Comparison of ENCODE assay signal across 18 mouse cellular contexts in the genomic region with DNA sequence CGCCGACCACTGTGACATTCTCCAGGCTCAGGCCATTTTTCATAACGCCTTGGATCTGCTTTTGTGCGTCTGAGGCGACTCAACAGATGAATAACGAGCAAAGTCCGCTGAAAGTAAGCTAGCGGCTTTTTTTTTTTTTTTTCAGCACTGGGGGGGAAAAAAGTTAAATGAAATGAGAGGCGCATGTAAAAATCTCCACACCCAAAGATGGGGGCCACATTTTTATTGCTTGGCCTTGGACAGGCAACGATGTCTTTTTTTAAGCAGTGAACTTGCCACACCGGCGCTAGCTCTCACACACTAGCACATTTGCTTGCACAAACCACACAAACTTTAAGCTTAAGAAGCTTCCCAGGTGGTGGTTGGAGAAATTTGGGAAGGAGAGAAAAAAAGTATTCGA. TPM values are rescaled to one million over a fixed set of nuclear protein-coding genes. Genes with fewer than 3 reads are reported as not detected.
DNase-seq lines count a peak whose midpoint lies in the region; ATAC-seq and TF ChIP-seq lines count a peak whose summit lies in the region.
"Had no signal": no experiment of that assay in that cellular context is flagged by ENCODE, and none has a peak within 500 bp of the region (broad histone marks: within the 10 kb centered on the region; RNA-seq: fewer than 3 reads in every experiment).

No protein-coding gene starts in this region.

- no peak for TF ChIP-seq CTCF in thymus, adult 2 months (IDR thresholded peaks at IDR 0.05; ENCODE audit: borderline replicate concordance, control insufficient read depth, extremely low read depth, insufficient read depth, low read length, poor library complexity)

- H3K4me3 ChIP-seq in forebrain, embryonic 13.5 days: peak overlapping the region; percentile 15; the same call in 1 of the 2 replicates
- peak overlapping the region; percentile 42 for H3K4me3 ChIP-seq in hindbrain, embryonic 10.5 days
- peak overlapping the region; percentile 26; the same call in 1 of the 2 replicates for H3K4me3 ChIP-seq in midbrain, embryonic 11.5 days (ENCODE audit: low read depth, low read length)
- H3K4me3 ChIP-seq in neural tube, embryonic 12.5 days: no peak overlapping the region
- H3K4me3 ChIP-seq in thymus, adult 2 months (ENCODE audit: control insufficient read depth, insufficient read depth, low read length): no peak overlapping the region
- H3K4me3 ChIP-seq: heart, embryonic 10.5 days; liver, embryonic 13.5 days had no signal

- peak overlapping the region; percentile 79 for H3K27ac ChIP-seq in forebrain, embryonic 13.5 days
- no peak overlapping the region for H3K27ac ChIP-seq in hindbrain, embryonic 10.5 days
- peak overlapping the region; percentile 25; the same call in 1 of the 2 replicates for H3K27ac ChIP-seq in midbrain, embryonic 11.5 days (ENCODE audit: low read depth, low read length)
- H3K27ac ChIP-seq in neural tube, embryonic 12.5 days: no peak overlapping the region
- no peak overlapping the region for H3K27ac ChIP-seq in thymus, adult 2 months (ENCODE audit: control insufficient read depth, insufficient read depth, low read length)
- H3K27ac ChIP-seq: heart, embryonic 10.5 days; kidney, postnatal 0 days; liver, embryonic 13.5 days had no signal

- peaks cover 89% of the 10 kb centered on the region for H3K27me3 ChIP-seq in forebrain, embryonic 13.5 days
- H3K27me3 ChIP-seq in hindbrain, embryonic 10.5 days (ENCODE audit: insufficient read depth, poor library complexity, severe bottlenecking): peaks cover 100% of the 10 kb centered on the region
- H3K27me3 ChIP-seq in midbrain, embryonic 11.5 days (ENCODE audit: control insufficient read depth, insufficient read depth, low read length): peaks cover 90% of the 10 kb centered on the region
- peaks cover 78% of the 10 kb centered on the region for H3K27me3 ChIP-seq in neural tube, embryonic 12.5 days (replicated peaks)
- peaks cover 12% of the 10 kb centered on the region for H3K27me3 ChIP-seq in thymus, adult 2 months (ENCODE audit: control insufficient read depth, insufficient read depth, low read length)

- H3K4me2 ChIP-seq in forebrain, embryonic 13.5 days: peak overlapping the region; percentile 53
- peak overlapping the region; percentile 41; the same call in 1 of the 2 replicates for H3K4me2 ChIP-seq in midbrain, embryonic 11.5 days
- peak overlapping the region; percentile 53 for H3K4me2 ChIP-seq in neural tube, embryonic 12.5 days (replicated peaks)
- H3K4me2 ChIP-seq: liver, embryonic 13.5 days had no signal

- peak overlapping the region; percentile 26; the same call in 1 of the 2 replicates for H3K9ac ChIP-seq in forebrain, embryonic 13.5 days
- H3K9ac ChIP-seq in midbrain, embryonic 11.5 days (ENCODE audit: low read length): peak overlapping the region; percentile 31; the same call in 1 of the 2 replicates
- H3K9ac ChIP-seq in neural tube, embryonic 12.5 days: no peak overlapping the region
- H3K9ac ChIP-seq: liver, embryonic 13.5 days had no signal

- ATAC-seq in forebrain, embryonic 13.5 days: no peak
- no peak for ATAC-seq in midbrain, embryonic 11.5 days (ENCODE audit: low FRiP score)
- no peak for ATAC-seq in neural tube, embryonic 12.5 days (ENCODE audit: low FRiP score, low read depth)
- no peak for ATAC-seq in monocyte, adult 5-6 weeks (replicated peaks; ENCODE audit: insufficient number of reproducible peaks, low FRiP score, low TSS enrichment, poor library complexity, severe bottlenecking)
- ATAC-seq: intestine, postnatal 0 days had no signal

- H3K9me3 ChIP-seq in forebrain, embryonic 13.5 days (replicated peaks): no peaks in the 10 kb centered on the region
- H3K9me3 ChIP-seq in hindbrain, embryonic 10.5 days: no peaks in the 10 kb centered on the region
- no peaks in the 10 kb centered on the region for H3K9me3 ChIP-seq in midbrain, embryonic 11.5 days (ENCODE audit: control insufficient read depth, low read length)
- no peaks in the 10 kb centered on the region for H3K9me3 ChIP-seq in neural tube, embryonic 12.5 days
- H3K9me3 ChIP-seq: heart, embryonic 10.5 days; liver, embryonic 13.5 days had no signal

- H3K36me3 ChIP-seq in forebrain, embryonic 13.5 days (ENCODE audit: poor library complexity, severe bottlenecking): no peaks in the 10 kb centered on the region
- no peaks in the 10 kb centered on the region for H3K36me3 ChIP-seq in hindbrain, embryonic 10.5 days
- H3K36me3 ChIP-seq in midbrain, embryonic 11.5 days (ENCODE audit: control insufficient read depth, insufficient read depth, low read length): no peaks in the 10 kb centered on the region
- no peaks in the 10 kb centered on the region for H3K36me3 ChIP-seq in neural tube, embryonic 12.5 days
- H3K36me3 ChIP-seq in thymus, adult 2 months (ENCODE audit: control insufficient read depth, insufficient read depth, low read length): no peaks in the 10 kb centered on the region
- H3K36me3 ChIP-seq: heart, embryonic 10.5 days; liver, embryonic 13.5 days had no signal

- TF ChIP-seq POLR2A in thymus, adult 2 months (IDR thresholded peaks at IDR 0.05; ENCODE audit: control insufficient read depth, extremely low read depth, insufficient read depth, low read length, poor library complexity): no peak

- WGBS in forebrain, embryonic 13.5 days: 2% methylated on average over 13 of the region's 13 CpGs
- 2% methylated on average over 13 of the region's 13 CpGs for WGBS in hindbrain, embryonic 10.5 days
- WGBS in midbrain, embryonic 11.5 days: 1% methylated on average over 13 of the region's 13 CpGs
- WGBS in neural tube, embryonic 12.5 days: under 1% methylated on average over 13 of the region's 13 CpGs
- WGBS in thymus, adult 2 months: 9% methylated on average over 13 of the region's 13 CpGs

- H3K4me1 ChIP-seq in forebrain, embryonic 13.5 days: 0 out of 2 replicates have a peak, but pooled peaks cover 4% of the 10 kb centered on the region
- H3K4me1 ChIP-seq in hindbrain, embryonic 10.5 days (replicated peaks): peaks cover 24% of the 10 kb centered on the region; the same call in 1 of the 2 replicates
- H3K4me1 ChIP-seq in midbrain, embryonic 11.5 days (ENCODE audit: control insufficient read depth, insufficient read depth, low read length): no peaks in the 10 kb centered on the region
- H3K4me1 ChIP-seq in neural tube, embryonic 12.5 days: no peaks in the 10 kb centered on the region
- no peaks in the 10 kb centered on the region for H3K4me1 ChIP-seq in thymus, adult 2 months (replicated peaks; ENCODE audit: control insufficient read depth, insufficient read depth, low read length)
- H3K4me1 ChIP-seq: heart, embryonic 10.5 days; liver, embryonic 13.5 days had no signal

- peak; percentile 30 for DNase-seq in hindbrain, embryonic 10.5 days (ENCODE audit: low spot score)
- DNase-seq in midbrain, embryonic 11.5 days (ENCODE audit: low spot score, missing footprints): peak; percentile 92
- no peak for DNase-seq in kidney, postnatal 25 days
- no peak for DNase-seq in thymus, adult 2 months
- DNase-seq in heart, adult 9 months (ENCODE audit: low spot score in 2 of 2): no peak
- DNase-seq: adrenal gland, postnatal 10 days; heart, postnatal 14 days; liver, embryonic 13.5 days; spleen, adult 18-20 months; thymus, postnatal 4 days had no signal

RNA-seq across cellular contexts. Expression of a gene that starts 38.6 kb away (rescaled TPM):
- 10.8 and 15.1 TPM in 2 replicates for polyA plus RNA-seq in forebrain, embryonic 13.5 days (2015; fragmentation: Nextera tagmentation; extraction: Ambion mirVana)
- polyA plus RNA-seq in hindbrain, embryonic 10.5 days (2016; fragmentation: Nextera tagmentation; extraction: Ambion mirVana): 6.9 and 8.1 TPM in 2 replicates
- 13.7 and 14.8 TPM in 2 replicates for polyA plus RNA-seq in midbrain, embryonic 11.5 days (2014; fragmentation: Nextera tagmentation; extraction: Ambion mirVana)
- 19.0 and 19.9 TPM in 2 replicates for polyA plus RNA-seq in neural tube, embryonic 12.5 days (2016; fragmentation: Nextera tagmentation; extraction: Ambion mirVana)
- total RNA-seq in monocyte, adult 5-6 weeks (2017): not detected in 3 replicates
- polyA plus RNA-seq in thymus, adult 2 months (2012; rRNA removed): 0.19 and 0.28 TPM in 2 replicates
- total RNA-seq: heart, postnatal 14 days; megakaryocyte progenitor cell, adult 5-6 weeks had no signal
- polyA plus RNA-seq: heart, embryonic 10.5 days; intestine, postnatal 0 days; kidney, postnatal 0 days; lung, embryonic 16.5 days had no signal

RNA-seq across cellular contexts. Expression of a gene that starts 42.0 kb away (rescaled TPM):
- polyA plus RNA-seq in forebrain, embryonic 13.5 days (2015; fragmentation: Nextera tagmentation; extraction: Ambion mirVana): 48.4 and 62.0 TPM in 2 replicates
- polyA plus RNA-seq in hindbrain, embryonic 10.5 days (2016; fragmentation: Nextera tagmentation; extraction: Ambion mirVana): 16.9 and 19.8 TPM in 2 replicates
- polyA plus RNA-seq in midbrain, embryonic 11.5 days (2014; fragmentation: Nextera tagmentation; extraction: Ambion mirVana): 41.7 and 42.5 TPM in 2 replicates
- 62.8 and 66.6 TPM in 2 replicates for polyA plus RNA-seq in neural tube, embryonic 12.5 days (2016; fragmentation: Nextera tagmentation; extraction: Ambion mirVana)
- not detected in 3 replicates for total RNA-seq in monocyte, adult 5-6 weeks (2017)
- not detected in 2 replicates for polyA plus RNA-seq in thymus, adult 2 months (2012; rRNA removed)
- total RNA-seq: adrenal gland, postnatal 10 days; heart, postnatal 14 days; megakaryocyte progenitor cell, adult 5-6 weeks had no signal
- polyA plus RNA-seq: intestine, postnatal 0 days; kidney, postnatal 0 days; liver, embryonic 13.5 days; lung, embryonic 16.5 days had no signal

Comparison
In these comparisons a context has a peak if more than half of its experiments do, and no peak if none do; other contexts are left out.
1. H3K27ac ChIP-seq: peak in forebrain, embryonic 13.5 days (single experiment) and midbrain, embryonic 11.5 days (single experiment); none in hindbrain, embryonic 10.5 days (single experiment), neural tube, embryonic 12.5 days (single experiment) and thymus, adult 2 months (single experiment).
2. H3K4me3 ChIP-seq: peak in forebrain, embryonic 13.5 days (single experiment), hindbrain, embryonic 10.5 days (single experiment) and midbrain, embryonic 11.5 days (single experiment); none in neural tube, embryonic 12.5 days (single experiment) and thymus, adult 2 months (single experiment).
3. DNase-seq: peak in hindbrain, embryonic 10.5 days (single experiment) and midbrain, embryonic 11.5 days (single experiment); none in kidney, postnatal 25 days (0 of 2), thymus, adult 2 months (single experiment) and heart, adult 9 months (0 of 2).
4. RNA of a gene that starts 42.0 kb away (polyA plus RNA-seq): 62.8 to 66.6 TPM in neural tube, embryonic 12.5 days, 48.4 to 62.0 TPM in forebrain, embryonic 13.5 days, 41.7 to 42.5 TPM in midbrain, embryonic 11.5 days and 16.9 to 19.8 TPM in hindbrain, embryonic 10.5 days; not detected in thymus, adult 2 months; every median in the first group is over 10 times any median in the second.
5. Peak in every context shown above with its lines, with median percentiles within 50 percentile points of each other: H3K4me2 ChIP-seq.